Mouse (Mus musculus) heart, postnatal 36 days (tissue): ENCODE data around the gene Scfd2. TPM values are rescaled to one million over a fixed set of nuclear protein-coding genes. Genes with fewer than 3 reads are reported as not detected.

Experiments used
- DNase-seq, 2 experiments: peaks; one replicate each; pipeline ENCODE4 v3.0.0; 2021 to 2022
- intact Hi-C: fragments of 180-260 bp; cut with DNase I; formaldehyde crosslinking; loops from one replicate; pipeline ENCODE4 v1.15.1; 2025
- total RNA-seq, 2 experiments: library from RNA; stranded (reverse); gene quantifications; 2 replicates each; pipeline ENCODE4 v1.2.3; 2021

Scfd2 gene
- total RNA-seq, 2 experiments from 2014 or later, result 11.6 to 12.9 TPM

DNA sequence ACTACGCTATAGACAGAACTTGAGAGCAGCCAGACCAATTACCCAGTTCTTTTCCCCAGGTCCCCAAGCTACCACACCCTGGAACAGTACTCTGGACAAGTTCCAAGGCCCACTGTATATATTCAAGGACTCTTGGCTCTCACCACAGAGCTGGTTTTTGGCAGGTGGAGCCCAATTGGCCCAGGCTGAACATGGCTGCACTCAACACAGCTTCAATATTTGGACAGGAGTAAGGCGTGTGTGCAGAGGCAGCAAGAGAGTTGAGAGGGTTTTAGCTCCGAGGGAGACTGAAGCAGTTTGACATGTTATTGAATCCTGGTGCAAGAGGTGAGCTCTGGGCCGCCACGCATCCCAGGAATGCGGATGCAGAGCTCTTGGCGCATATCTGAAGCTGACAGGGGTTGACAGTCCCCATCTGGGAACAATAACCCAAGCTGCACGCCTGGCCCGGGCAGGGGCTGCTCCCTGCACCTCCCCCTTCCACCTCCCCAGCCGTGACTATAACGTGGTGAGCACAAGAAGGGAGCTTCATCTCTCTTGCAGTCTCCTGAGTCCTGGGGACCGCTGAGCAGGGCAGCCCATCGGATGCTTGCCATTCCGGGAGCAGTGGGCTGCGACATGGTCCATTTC lies 370.1 kb downstream of the Scfd2 start:
- intact Hi-C loops, result loop anchor here (5.0 kb wide), 1 partner anchor 164 kb away; no protein-coding TSS in a partner anchor
- peak in 1 of 2 experiments; percentile 47 for DNase-seq

DNA sequence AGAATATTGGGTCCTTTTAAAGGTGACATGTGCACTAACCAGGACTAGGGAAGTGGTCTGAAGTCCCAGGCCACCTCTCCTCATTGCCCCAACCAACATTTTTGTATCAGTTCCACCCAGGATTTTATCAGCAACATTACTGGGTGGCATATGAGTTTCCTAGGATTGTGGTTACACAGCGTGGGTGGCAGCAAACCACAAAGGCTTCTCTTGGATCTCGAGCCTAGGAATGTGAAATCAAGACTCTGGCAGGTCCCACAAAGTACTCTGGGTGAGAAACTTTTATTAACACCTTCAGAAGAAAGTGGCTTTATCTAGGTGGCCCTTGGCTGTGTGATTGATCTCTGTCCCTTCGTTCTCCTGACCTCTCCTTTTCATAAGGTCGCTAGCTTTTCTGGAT lies 371.2 kb downstream of the Scfd2 start:
- DNase-seq, result no peak

DNA sequence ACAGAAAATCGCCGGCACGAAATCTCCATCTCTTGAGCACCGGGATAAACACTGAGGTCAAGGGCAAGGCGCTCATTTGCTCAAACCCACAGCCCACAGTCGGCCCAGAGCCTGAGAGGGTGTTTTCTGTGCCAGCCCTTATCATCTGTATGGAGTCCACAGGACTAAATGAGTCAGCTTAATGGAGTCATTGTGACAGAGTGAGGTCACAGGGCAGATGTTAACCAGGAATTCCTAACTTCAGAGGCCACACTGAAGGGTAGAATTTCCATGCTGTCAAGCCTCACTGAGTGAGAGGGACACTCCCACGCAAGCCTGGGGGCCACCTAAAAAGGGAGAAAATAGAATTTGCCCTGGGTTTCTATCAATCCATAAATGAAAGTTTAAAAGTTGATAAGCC lies 371.7 kb downstream of the Scfd2 start:
- DNase-seq, result no peak
- intact Hi-C loops, result loop anchor here (5.0 kb wide), 1 partner anchor 163 kb away; no protein-coding TSS in a partner anchor

More for the DNA sequence above, 371.2 kb downstream of the Scfd2 start:
- intact Hi-C loops, result loop anchor here (5.0 kb wide), 1 partner anchor 163 kb away; no protein-coding TSS in a partner anchor

DNA sequence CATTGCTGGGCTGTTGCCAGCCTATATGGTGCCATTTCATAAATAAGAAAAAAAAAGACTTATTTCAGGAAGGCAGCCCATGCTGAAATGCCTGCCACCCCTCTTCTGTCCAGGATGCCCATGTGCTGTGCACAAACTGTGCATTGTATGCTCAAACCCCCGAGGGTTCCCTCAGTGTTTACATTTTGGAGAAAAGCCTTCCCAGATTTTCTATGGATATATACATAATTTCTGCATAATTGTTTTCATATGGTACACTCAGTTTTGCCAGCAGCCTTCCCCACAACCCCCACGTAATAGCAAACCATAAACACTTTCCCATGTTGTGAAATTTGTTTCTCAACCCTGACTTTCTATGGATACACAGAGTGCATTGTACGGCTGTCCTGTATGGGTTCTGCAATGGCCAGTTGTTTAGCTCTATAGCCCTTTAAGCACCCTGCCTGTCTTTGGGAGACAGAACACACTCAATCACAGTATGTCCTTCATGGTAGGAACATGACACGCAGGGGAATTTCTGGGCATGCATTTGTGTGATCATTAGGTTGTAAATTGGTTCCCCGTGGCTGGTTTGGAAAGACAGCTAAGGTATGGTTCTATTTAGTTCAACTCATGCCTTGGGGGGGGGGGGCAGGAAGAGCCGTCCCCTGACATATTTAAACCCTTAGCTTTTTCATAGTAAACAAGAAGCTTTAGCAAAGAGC lies 372.5 kb downstream of the Scfd2 start:
- no peak for DNase-seq
- intact Hi-C loops, result no loop called here

DNA sequence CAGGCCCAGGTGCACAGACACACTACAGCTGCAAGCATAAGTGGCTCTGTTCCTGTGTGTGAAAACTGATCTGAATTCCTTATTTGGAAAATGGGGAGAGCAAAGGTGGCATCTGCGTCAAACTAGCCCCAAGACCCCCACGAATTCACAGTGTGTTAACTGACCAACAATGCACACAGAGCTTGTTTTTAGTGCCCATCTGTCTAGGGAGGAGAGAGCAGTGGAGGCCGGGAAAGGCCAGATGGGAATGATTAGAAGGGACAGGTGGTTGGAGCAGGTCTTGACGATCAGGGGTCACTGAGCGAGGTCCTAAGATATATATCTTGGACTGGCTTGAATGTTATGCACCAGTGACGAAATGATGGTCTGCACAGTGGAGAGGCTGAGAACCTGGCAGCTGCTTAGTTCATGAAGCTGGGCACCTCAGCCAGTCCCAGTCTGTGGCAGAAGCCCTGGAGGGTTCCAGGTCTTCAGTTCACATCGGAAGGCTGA lies 375.7 kb downstream of the Scfd2 start:
- DNase-seq, result no peak
- intact Hi-C loops, result no loop called here

Other genes starting within 250 kb of the Scfd2 start
- 10 to 100 TPM; 26.0 to 29.8 TPM for gene Fip1l1, start 3.7 kb upstream of the Scfd2 start, total RNA-seq
- 10 to 100 TPM in 1 of 2 experiments, 1 to 10 TPM in 1; 8.2 to 10.1 TPM for gene Lnx1, start 171.2 kb upstream of the Scfd2 start, total RNA-seq